Mouse (Mus musculus) myocyte (in vitro differentiated cells): ENCODE results near the gene Parp3.

Source experiments
- CEBPB ChIP-seq: IDR thresholded peaks from 2 replicates; pipeline ENCODE4 v1.6.1; 2011; ENCODE audit warnings: mild to moderate bottlenecking, moderate library complexity; ENCODE audit not compliant: poor library complexity, insufficient read depth, severe bottlenecking
- POLR2A ChIP-seq: IDR thresholded peaks from one replicate; pipeline ENCODE4 v1.6.1; 2011; ENCODE audit warnings: low read depth, mild to moderate bottlenecking, control low read depth, moderate library complexity; ENCODE audit not compliant: insufficient read length
- POLR2AphosphoS2 ChIP-seq: IDR thresholded peaks from one replicate; pipeline ENCODE4 v1.6.1; 2011; ENCODE audit warnings: low read depth, control low read depth; ENCODE audit not compliant: insufficient read length

DNA sequence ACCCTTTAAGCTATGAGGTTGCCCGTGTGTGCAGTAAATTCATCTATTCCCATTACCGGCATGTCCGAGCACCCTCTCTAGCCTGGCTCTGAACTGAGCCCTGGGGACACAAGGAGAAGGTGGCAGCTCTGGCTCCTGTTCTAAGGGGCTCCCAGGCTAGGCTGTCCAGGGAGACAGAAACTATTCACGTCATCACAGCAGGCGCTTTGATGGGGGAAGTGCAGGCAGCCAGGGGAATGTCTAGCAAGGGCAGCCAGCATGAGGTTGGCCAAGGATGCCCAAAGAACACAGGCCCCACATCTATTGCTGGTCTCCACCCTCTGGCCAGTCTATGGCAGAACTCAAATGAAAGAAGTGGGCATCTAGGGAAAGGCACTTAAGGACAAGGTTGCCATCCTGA is 18.8 kb downstream of the Parp3 start:
- TF ChIP-seq CEBPB (no peak), POLR2AphosphoS2 (peak; percentile 18), POLR2A (no peak)
